Mouse (Mus musculus) heart, adult 2 months (tissue): ENCODE measurements around the gene Pdlim4.
A peak's percentile ranks its signal among the peaks of the same experiment; 100 is the strongest.

Experiments
- CTCF ChIP-seq: fragments of 200-600 bp; IDR thresholded peaks from 2 replicates; pipeline ENCODE4 v1.8.1; 2022; ENCODE audit warnings: antibody characterized with exemption, mild to moderate bottlenecking, moderate library complexity
- EP300 ChIP-seq: fragments of 200-500 bp; IDR thresholded peaks from 2 replicates; pipeline ENCODE4 v1.6.1; 2011; ENCODE audit warnings: low read depth, low read length, control low read depth; ENCODE audit not compliant: insufficient read depth
- POLR2A ChIP-seq: fragments of 200-500 bp; IDR thresholded peaks from 2 replicates; pipeline ENCODE4 v1.6.1; 2011; ENCODE audit warnings: mild to moderate bottlenecking, low read depth, low read length, control low read depth; ENCODE audit not compliant: insufficient read depth

- no peak for TF ChIP-seq CTCF
- TF ChIP-seq POLR2A = 0 out of 2 replicates have a peak, but pooled peaks have one; percentile 19
- no peak for TF ChIP-seq EP300
These were observed 39.8 kb downstream of the Pdlim4 start for GRCm38 (mm10) chr11:54028997-54029396.
